Mouse (Mus musculus): ENCODE measurements around the gene Fgfr2. TPM values are rescaled to one million over a fixed set of nuclear protein-coding genes. Genes with fewer than 3 reads are reported as not detected.

Gene Fgfr2
- polyA plus RNA-seq, 1 experiment from 2014 or later, result 67.0 TPM

GRCm38 (mm10) chr7:130119466-130119865, 3003.7 kb downstream of the Fgfr2 start:
- no peak overlapping the region for H3K27ac ChIP-seq
- H3K4me1 ChIP-seq (replicated peaks), result 0 out of 2 replicates have a peak, but pooled peaks cover 5% of the 10 kb centered on the region
- H3K9ac ChIP-seq, result no peak overlapping the region
- 39% methylated on average over 6 of the region's 6 CpGs for WGBS
- H3K27me3 ChIP-seq (replicated peaks), result no peaks in the 10 kb centered on the region
- H3K4me3 ChIP-seq (replicated peaks), result no peak overlapping the region
- no peak for ATAC-seq
- H3K36me3 ChIP-seq, result no peaks in the 10 kb centered on the region
- H3K4me2 ChIP-seq (replicated peaks), result no peak overlapping the region
- no peaks in the 10 kb centered on the region for H3K9me3 ChIP-seq

- 42% methylated on average over 4 of the region's 4 CpGs for WGBS
- no peak overlapping the region for H3K27ac ChIP-seq
- H3K4me3 ChIP-seq (replicated peaks), result no peak overlapping the region
- no peaks in the 10 kb centered on the region for H3K27me3 ChIP-seq (replicated peaks)
- no peaks in the 10 kb centered on the region for H3K9me3 ChIP-seq
- H3K36me3 ChIP-seq, result no peaks in the 10 kb centered on the region
- ATAC-seq, result no peak
- no peak overlapping the region for H3K4me2 ChIP-seq (replicated peaks)
- H3K9ac ChIP-seq, result no peak overlapping the region
- H3K4me1 ChIP-seq (replicated peaks), result 0 out of 2 replicates have a peak, but pooled peaks cover 5% of the 10 kb centered on the region
Measured at GRCm38 (mm10) chr7:130118726-130119125, 3004.4 kb downstream of the Fgfr2 start.

- Histone ChIP-seq H3K4me2 (replicated peaks) (no peak overlapping the region), H3K27me3 (replicated peaks) (no peaks in the 10 kb centered on the region), H3K9ac (no peak overlapping the region), H3K9me3 (no peaks in the 10 kb centered on the region), H3K27ac (no peak overlapping the region), H3K4me1 (replicated peaks) (0 out of 2 replicates have a peak, but pooled peaks cover 5% of the 10 kb centered on the region), H3K4me3 (replicated peaks) (no peak overlapping the region), H3K36me3 (no peaks in the 10 kb centered on the region)
- ATAC-seq, result no peak
- 47% methylated on average over 4 of the region's 4 CpGs for WGBS
Measured at GRCm38 (mm10) chr7:130117466-130118123, 3005.6 kb downstream of the Fgfr2 start.

- 62% methylated on average over 4 of the region's 4 CpGs for WGBS
- no peaks in the 10 kb centered on the region for H3K36me3 ChIP-seq
- no peaks in the 10 kb centered on the region for H3K27me3 ChIP-seq (replicated peaks)
- no peak overlapping the region for H3K4me2 ChIP-seq (replicated peaks)
- H3K4me1 ChIP-seq (replicated peaks), result 0 out of 2 replicates have a peak, but pooled peaks cover 9% of the 10 kb centered on the region
- H3K27ac ChIP-seq, result no peak overlapping the region
- no peak for ATAC-seq
- H3K9ac ChIP-seq, result no peak overlapping the region
- no peaks in the 10 kb centered on the region for H3K9me3 ChIP-seq
- no peak overlapping the region for H3K4me3 ChIP-seq (replicated peaks)
Measured at GRCm38 (mm10) chr7:130114436-130114835, 3008.7 kb downstream of the Fgfr2 start.

Other genes starting within 250 kb of the Fgfr2 start
- 9.9 and 10.6 TPM in 2 replicates for gene Zranb1, start 192.2 kb downstream of the Fgfr2 start, polyA plus RNA-seq (2015; fragmentation: Nextera tagmentation; extraction: Ambion mirVana)
- 85.3 and 85.5 TPM in 2 replicates for gene Ctbp2, start 1.0 kb upstream of the Fgfr2 start, polyA plus RNA-seq (2015; fragmentation: Nextera tagmentation; extraction: Ambion mirVana)